Mouse (Mus musculus) liver, adult 2 months (tissue): ENCODE results near the gene Galk1. TPM values are rescaled to one million over a fixed set of nuclear protein-coding genes. Genes with fewer than 3 reads are reported as not detected.

Experiments used
- DNase-seq: peaks from one replicate; pipeline ENCODE4 v3.0.0-alpha.2; 2011; ENCODE audit warnings: low read depth, low spot score; ENCODE audit errors: extremely low read depth
- H3K27ac ChIP-seq: fragments of 200-500 bp; replicated peaks from 2 replicates; pipeline ENCODE4 v1.5.1; 2012; ENCODE audit warnings: low read depth, mild to moderate bottlenecking, control low read depth, inconsistent platforms, low read length; ENCODE audit not compliant: insufficient read depth
- H3K27me3 ChIP-seq: fragments of 200-500 bp; 2 replicates; pipeline ENCODE4 v1.6.1; 2012; ENCODE audit warnings: mild to moderate bottlenecking, moderate library complexity, low read length, inconsistent platforms; ENCODE audit not compliant: control insufficient read depth, insufficient read depth
- H3K36me3 ChIP-seq: fragments of 200-500 bp; 2 replicates; pipeline ENCODE4 v1.6.1; 2012; ENCODE audit warnings: low read length, inconsistent platforms; ENCODE audit not compliant: control insufficient read depth, insufficient read depth
- H3K4me1 ChIP-seq: fragments of 200-500 bp; 2 replicates; pipeline ENCODE4 v1.6.1; 2011; ENCODE audit warnings: low read length; ENCODE audit not compliant: control insufficient read depth, insufficient read depth
- H3K4me3 ChIP-seq: fragments of 200-500 bp; 2 replicates; pipeline ENCODE4 v1.5.1; 2011; ENCODE audit warnings: low read depth, mild to moderate bottlenecking, control low read depth, low read length, moderate library complexity; ENCODE audit not compliant: insufficient read depth
- H3K79me2 ChIP-seq: fragments of 200-500 bp; 2 replicates; pipeline ENCODE4 v1.6.1; 2012; ENCODE audit warnings: inconsistent platforms, mild to moderate bottlenecking, low read length, moderate library complexity; ENCODE audit not compliant: control insufficient read depth, insufficient read depth
- H3K9ac ChIP-seq: fragments of 200-500 bp; 2 replicates; pipeline ENCODE4 v1.6.1; 2012; ENCODE audit warnings: low read depth, mild to moderate bottlenecking, control low read depth, inconsistent platforms, low read length
- CTCF ChIP-seq: fragments of 200-500 bp; IDR thresholded peaks from 2 replicates; pipeline ENCODE4 v1.5.1; 2011; ENCODE audit warnings: low read depth, low read length, control low read depth
- POLR2A ChIP-seq: fragments of 200-500 bp; IDR thresholded peaks from 2 replicates; pipeline ENCODE4 v1.6.1; 2011; ENCODE audit warnings: low read length, control low read depth; ENCODE audit not compliant: insufficient read depth; ENCODE audit errors: extremely low read depth
- WGBS: fragments of 180-500 bp; shearing (Covaris S2); methylation state at CpG from one replicate; pipeline ENCODE4 v1.1.7; 2018; 5-methylcytosine and 5-hydroxymethylcytosine counted together
- polyA plus RNA-seq: library from polyadenylated mRNA; depleted of rRNA; stranded (reverse); fragments of >200 nt; gene quantifications from 2 replicates; pipeline ENCODE4 v1.2.3, GENCODE M21; 2012
- total RNA-seq: library from RNA; depleted of rRNA; stranded (reverse); fragments of >200 nt; gene quantifications from 2 replicates; pipeline ENCODE4 v1.2.3, GENCODE M21; 2014

Galk1 gene
- total and polyA plus RNA-seq, 2 experiments, result 49.5 to 79.6 TPM

DNA sequence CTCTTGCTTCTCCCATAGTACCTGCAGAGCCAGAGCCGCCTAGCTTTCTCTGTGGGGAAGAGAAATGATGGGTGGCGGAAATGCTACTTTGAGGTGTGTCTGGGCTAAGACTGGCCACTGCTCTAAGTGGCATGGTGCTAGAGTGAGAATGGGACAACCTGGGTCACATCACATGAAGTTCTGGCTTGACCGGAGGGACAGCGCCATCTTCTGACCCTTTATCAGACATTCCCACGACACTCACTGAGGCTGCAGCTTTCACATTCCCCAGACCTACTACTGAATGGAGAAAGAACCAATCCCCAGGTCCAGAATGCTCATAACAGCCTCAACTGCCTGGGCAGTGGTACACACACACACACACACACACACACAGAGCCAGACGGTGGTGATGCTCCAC, 5.6 kb upstream of the Galk1 start:
- peak; percentile 60 for DNase-seq
- Histone ChIP-seq H3K27me3 (no peaks in the 10 kb centered on the region), H3K36me3 (peaks cover 11% of the 10 kb centered on the region), H3K9ac (no peak overlapping the region), H3K4me3 (no peak overlapping the region), H3K27ac (no peak overlapping the region), H3K4me1 (peaks cover 2% of the 10 kb centered on the region; the same call in 1 of the 2 replicates), H3K79me2 (no peaks in the 10 kb centered on the region)
- TF ChIP-seq POLR2A (no peak), CTCF (peak; percentile 80)
- WGBS, result 39% methylated on average over 6 of the region's 6 CpGs

GRCm38 (mm10) chr11:116014821-116015220, 2.3 kb upstream of the Galk1 start:
- no peaks in the 10 kb centered on the region for H3K27me3 ChIP-seq
- H3K4me1 ChIP-seq, result peaks cover 5% of the 10 kb centered on the region; the same call in 1 of the 2 replicates
- TF ChIP-seq CTCF, result no peak
- TF ChIP-seq POLR2A, result no peak
- H3K4me3 ChIP-seq, result no peak overlapping the region
- no peaks in the 10 kb centered on the region for H3K79me2 ChIP-seq
- H3K9ac ChIP-seq, result no peak overlapping the region
- 0 out of 2 replicates have a peak overlapping the region, but pooled peaks have one; percentile 2 for H3K27ac ChIP-seq
- no peaks in the 10 kb centered on the region for H3K36me3 ChIP-seq
- DNase-seq, result peak; percentile 74
- 47% methylated on average over 8 of the region's 8 CpGs for WGBS

GRCm38 (mm10) chr11:116011529-116012261, 824 bp downstream of the Galk1 start:
- no peak for TF ChIP-seq CTCF
- TF ChIP-seq POLR2A, result no peak

GRCm38 (mm10) chr11:116010948-116011347, 1.6 kb downstream of the Galk1 start:
- no peaks in the 10 kb centered on the region for H3K79me2 ChIP-seq
- no peak overlapping the region for H3K27ac ChIP-seq
- H3K4me3 ChIP-seq, result no peak overlapping the region
- TF ChIP-seq POLR2A, result no peak
- H3K9ac ChIP-seq, result no peak overlapping the region
- DNase-seq, result no peak
- WGBS, result 91% methylated on average over 5 of the region's 5 CpGs
- no peaks in the 10 kb centered on the region for H3K27me3 ChIP-seq
- no peaks in the 10 kb centered on the region for H3K36me3 ChIP-seq
- H3K4me1 ChIP-seq, result peaks cover 7% of the 10 kb centered on the region; the same call in 1 of the 2 replicates

More at GRCm38 (mm10) chr11:116011529-116012261, 824 bp downstream of the Galk1 start:
- Histone ChIP-seq H3K4me3 (peak overlapping the region; percentile 76), H3K79me2 (no peaks in the 10 kb centered on the region), H3K9ac (peak overlapping the region; percentile 91; the same call in 1 of the 2 replicates), H3K27me3 (no peaks in the 10 kb centered on the region), H3K27ac (peak overlapping the region; percentile 3; the same call in 1 of the 2 replicates), H3K36me3 (no peaks in the 10 kb centered on the region), H3K4me1 (peaks cover 5% of the 10 kb centered on the region; the same call in 1 of the 2 replicates)
- 26% methylated on average over 14 of the region's 14 CpGs for WGBS
- no peak for DNase-seq

GRCm38 (mm10) chr11:116010146-116010545, 2.4 kb downstream of the Galk1 start:
- Histone ChIP-seq H3K4me3 (no peak overlapping the region), H3K27me3 (no peaks in the 10 kb centered on the region), H3K36me3 (no peaks in the 10 kb centered on the region), H3K79me2 (no peaks in the 10 kb centered on the region), H3K27ac (no peak overlapping the region), H3K9ac (no peak overlapping the region), H3K4me1 (peaks cover 11% of the 10 kb centered on the region)
- no peak for TF ChIP-seq CTCF
- no peak for TF ChIP-seq POLR2A
- 92% methylated on average over 8 of the region's 8 CpGs for WGBS
- no peak for DNase-seq

DNA sequence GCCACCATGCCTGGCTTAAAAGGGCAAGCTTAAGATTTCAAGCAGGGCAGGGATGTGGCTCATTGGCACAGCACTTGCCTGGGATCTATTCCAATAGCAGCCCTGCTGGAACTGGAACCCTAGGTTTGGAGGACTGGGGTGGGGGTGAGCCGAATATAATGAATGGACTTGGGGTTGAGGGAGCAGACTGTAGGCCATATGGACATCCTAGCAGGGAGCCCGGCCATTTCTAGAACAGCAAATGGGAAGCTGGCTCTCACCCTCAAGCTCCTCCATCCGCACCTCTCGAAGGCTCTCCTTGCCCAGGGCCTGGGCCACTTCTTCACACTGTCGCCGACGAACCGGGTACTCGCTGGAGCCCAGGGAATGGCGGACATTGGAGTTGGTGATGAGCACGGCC, 2.9 kb downstream of the Galk1 start:
- Histone ChIP-seq H3K36me3 (no peaks in the 10 kb centered on the region), H3K79me2 (no peaks in the 10 kb centered on the region), H3K27ac (no peak overlapping the region), H3K4me1 (peaks cover 10% of the 10 kb centered on the region), H3K9ac (no peak overlapping the region), H3K27me3 (no peaks in the 10 kb centered on the region), H3K4me3 (no peak overlapping the region)
- WGBS, result 93% methylated on average over 11 of the region's 11 CpGs
- DNase-seq, result no peak
- TF ChIP-seq POLR2A, result no peak
- TF ChIP-seq CTCF, result no peak
